Mouse (Mus musculus): ENCODE results near the gene Slc35d3.
A peak's percentile ranks its signal among the peaks of the same experiment; 100 is the strongest.

Gene Slc35d3

GRCm38 (mm10) chr10:19835887-19836710 is 15.2 kb downstream of the Slc35d3 start:
- peak; percentile 45 for DNase-seq (ENCODE audit: low read depth, low spot score)

- no peak for DNase-seq (ENCODE audit: low read depth, low spot score)
These were observed 17.0 kb downstream of the Slc35d3 start for GRCm38 (mm10) chr10:19834222-19834621.

- DNase-seq (ENCODE audit: low read depth, low spot score), result no peak
These were observed 20.0 kb downstream of the Slc35d3 start for GRCm38 (mm10) chr10:19831072-19831849.

- DNase-seq (ENCODE audit: low read depth, low spot score), result no peak
These were observed 30.3 kb downstream of the Slc35d3 start for GRCm38 (mm10) chr10:19820986-19821385.

- no peak for DNase-seq (ENCODE audit: low read depth, low spot score)
These were observed 32.4 kb downstream of the Slc35d3 start for GRCm38 (mm10) chr10:19818723-19819355.

GRCm38 (mm10) chr10:19815371-19815770 is 35.9 kb downstream of the Slc35d3 start:
- no peak for DNase-seq (ENCODE audit: low read depth, low spot score)

GRCm38 (mm10) chr10:19811436-19812172 is 39.7 kb downstream of the Slc35d3 start:
- peak; percentile 14 for DNase-seq (ENCODE audit: low read depth, low spot score)

GRCm38 (mm10) chr10:19804763-19805162 is 46.5 kb downstream of the Slc35d3 start:
- DNase-seq (ENCODE audit: low read depth, low spot score), result no peak

GRCm38 (mm10) chr10:19802958-19803357 is 48.3 kb downstream of the Slc35d3 start:
- DNase-seq (ENCODE audit: low read depth, low spot score), result no peak
